Mouse (Mus musculus) gastrocnemius, adult 18-20 months (tissue): ENCODE measurements at regions not wholly inside any gene's neighbourhood (a gene's known extent, or its start where the extent isn't known, plus 50 kb on each side); places are given as distances from the start of the nearest gene placed in this dataset.

Experiments
- DNase-seq: peaks from one replicate; pipeline ENCODE4 v3.0.0; 2021; ENCODE audit warnings: low spot score

- DNase-seq: no peak
These were observed 134.7 kb upstream of the Mkln1 start for GRCm38 (mm10) chr6:31263821-31264220.

- DNase-seq: no peak
These were observed 132.0 kb upstream of the Mkln1 start for GRCm38 (mm10) chr6:31266441-31267040.

GRCm38 (mm10) chr6:31268057-31268456 lies 130.5 kb upstream of the Mkln1 start:
- no peak for DNase-seq

- no peak for DNase-seq
These were observed 124.7 kb upstream of the Mkln1 start for GRCm38 (mm10) chr6:31273816-31274215.

GRCm38 (mm10) chr6:31274236-31274635 lies 124.3 kb upstream of the Mkln1 start:
- DNase-seq: no peak

- no peak for DNase-seq
These were observed 120.7 kb upstream of the Mkln1 start for GRCm38 (mm10) chr6:31277792-31278191.

- no peak for DNase-seq
These were observed 114.6 kb upstream of the Mkln1 start for GRCm38 (mm10) chr6:31283973-31284372.

GRCm38 (mm10) chr6:31284390-31284789 lies 114.1 kb upstream of the Mkln1 start:
- DNase-seq: peak; percentile 50

- peak; percentile 84 for DNase-seq
These were observed 113.5 kb upstream of the Mkln1 start for GRCm38 (mm10) chr6:31285064-31285463.

GRCm38 (mm10) chr6:31285981-31286737 lies 112.4 kb upstream of the Mkln1 start:
- DNase-seq: no peak

GRCm38 (mm10) chr6:31287176-31287575 lies 111.4 kb upstream of the Mkln1 start:
- no peak for DNase-seq

GRCm38 (mm10) chr6:31287686-31288085 lies 110.8 kb upstream of the Mkln1 start:
- no peak for DNase-seq

GRCm38 (mm10) chr6:31288421-31289233 lies 109.9 kb upstream of the Mkln1 start:
- peak; percentile 55 for DNase-seq

- DNase-seq: no peak
These were observed 109.4 kb upstream of the Mkln1 start for GRCm38 (mm10) chr6:31289234-31289486.

GRCm38 (mm10) chr6:31292081-31292480 lies 106.5 kb upstream of the Mkln1 start:
- no peak for DNase-seq

GRCm38 (mm10) chr6:31293008-31293407 lies 105.5 kb upstream of the Mkln1 start:
- DNase-seq: no peak

- DNase-seq: no peak
These were observed 99.1 kb upstream of the Mkln1 start for GRCm38 (mm10) chr6:31299395-31299794.

GRCm38 (mm10) chr6:31305736-31306135 lies 92.8 kb upstream of the Mkln1 start:
- DNase-seq: no peak

GRCm38 (mm10) chr6:31307047-31307633 lies 91.4 kb upstream of the Mkln1 start:
- DNase-seq: no peak

- DNase-seq: no peak
These were observed 90.6 kb upstream of the Mkln1 start for GRCm38 (mm10) chr6:31307899-31308298.

GRCm38 (mm10) chr6:31310660-31311059 lies 87.9 kb upstream of the Mkln1 start:
- DNase-seq: no peak

- peak; percentile 36 for DNase-seq
These were observed 84.6 kb upstream of the Mkln1 start for GRCm38 (mm10) chr6:31313869-31314470.
